Mouse (Mus musculus) heart, adult 2 months (tissue): Measurements from ENCODE around the gene Tnfrsf21. TPM values are rescaled to one million over a fixed set of nuclear protein-coding genes. Genes with fewer than 3 reads are reported as not detected.
A peak's percentile ranks its signal among the peaks of the same experiment; 100 is the strongest.

Experiments
- DNase-seq, 2 experiments: peaks; one replicate each; pipeline ENCODE4 v3.0.0; 2021
- H3K27ac ChIP-seq: fragments of 200-600 bp; 2 replicates; pipeline ENCODE4 v1.8.1; 2022
- H3K27me3 ChIP-seq: fragments of 200-500 bp; 2 replicates; pipeline ENCODE4 v1.6.1; 2012; ENCODE audit warnings: mild to moderate bottlenecking, low read length, inconsistent platforms, mixed read lengths; ENCODE audit not compliant: control insufficient read depth, insufficient read depth
- H3K36me3 ChIP-seq: fragments of 200-500 bp; 2 replicates; pipeline ENCODE4 v1.6.1; 2012; ENCODE audit warnings: low read length, inconsistent platforms; ENCODE audit not compliant: control insufficient read depth, insufficient read depth
- H3K4me1 ChIP-seq: fragments of 200-500 bp; 2 replicates; pipeline ENCODE4 v1.6.1; 2011; ENCODE audit warnings: low read length; ENCODE audit not compliant: control insufficient read depth, insufficient read depth
- H3K4me3 ChIP-seq: fragments of 200-600 bp; 2 replicates; pipeline ENCODE4 v1.8.1; 2022
- H3K79me2 ChIP-seq: fragments of 200-500 bp; replicated peaks from 2 replicates; pipeline ENCODE4 v1.6.1; 2012; ENCODE audit warnings: mild to moderate bottlenecking, inconsistent platforms, low read length, moderate library complexity, mixed read lengths; ENCODE audit not compliant: control insufficient read depth, insufficient read depth
- H3K9ac ChIP-seq: fragments of 200-500 bp; 2 replicates; pipeline ENCODE4 v1.6.1; 2012; ENCODE audit warnings: low read depth, mild to moderate bottlenecking, control low read depth, inconsistent platforms, low read length, mixed read lengths
- CTCF ChIP-seq: fragments of 200-600 bp; IDR thresholded peaks from 2 replicates; pipeline ENCODE4 v1.8.1; 2022; ENCODE audit warnings: antibody characterized with exemption, mild to moderate bottlenecking, moderate library complexity
- EP300 ChIP-seq: fragments of 200-500 bp; IDR thresholded peaks from 2 replicates; pipeline ENCODE4 v1.6.1; 2011; ENCODE audit warnings: low read depth, low read length, control low read depth; ENCODE audit not compliant: insufficient read depth
- POLR2A ChIP-seq: fragments of 200-500 bp; IDR thresholded peaks from 2 replicates; pipeline ENCODE4 v1.6.1; 2011; ENCODE audit warnings: mild to moderate bottlenecking, low read depth, low read length, control low read depth; ENCODE audit not compliant: insufficient read depth
- WGBS: fragments of 180-500 bp; shearing (Covaris S2); methylation state at CpG from one replicate; pipeline ENCODE4 v1.1.7; 2018; 5-methylcytosine and 5-hydroxymethylcytosine counted together
- intact Hi-C: fragments of 180-260 bp; cut with DNase I; formaldehyde crosslinking; loops from one replicate; pipeline ENCODE4 v1.15.1; 2025
- polyA plus RNA-seq: library from polyadenylated mRNA; depleted of rRNA; stranded (reverse); fragments of >200 nt; gene quantifications from 2 replicates; pipeline ENCODE4 v1.2.3, GENCODE M21; 2012
- total RNA-seq, 2 experiments: library from RNA; stranded (reverse); gene quantifications; 2 replicates each; pipeline ENCODE4 v1.2.3; 2021

Gene Tnfrsf21
- total and polyA plus RNA-seq, 3 experiments = 9.2 to 14.6 (median 14.2) TPM

DNA sequence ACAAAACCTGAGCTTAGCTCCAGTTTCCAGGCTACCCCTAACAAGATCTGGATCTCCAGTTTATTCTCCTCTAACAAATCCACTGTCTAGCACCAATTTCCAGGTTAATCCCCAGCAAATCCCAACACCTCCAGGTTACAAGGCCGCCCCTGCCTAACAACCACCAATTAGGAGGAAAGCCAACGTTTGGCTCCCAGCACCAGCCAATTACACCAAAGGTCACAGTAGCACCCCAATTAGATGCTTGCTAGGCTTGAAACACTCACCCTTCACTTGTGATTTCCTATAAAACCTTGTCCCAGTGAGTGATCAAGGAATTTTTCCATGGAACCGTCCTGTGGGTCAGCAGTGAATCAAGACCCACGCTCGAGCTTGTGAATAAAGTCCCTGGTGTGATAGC, 116.1 kb downstream of the Tnfrsf21 start:
- intact Hi-C loops = no loop called here
- H3K4me1 ChIP-seq = no peaks in the 10 kb centered on the region
- no peak for DNase-seq
- no peak overlapping the region for H3K27ac ChIP-seq
- no peaks in the 10 kb centered on the region for H3K27me3 ChIP-seq
- H3K36me3 ChIP-seq = no peaks in the 10 kb centered on the region
- 80% methylated on average over 5 of the region's 5 CpGs for WGBS
- no peak for TF ChIP-seq POLR2A
- TF ChIP-seq CTCF = no peak
- no peak for TF ChIP-seq EP300
- no peak overlapping the region for H3K4me3 ChIP-seq
- no peaks in the 10 kb centered on the region for H3K79me2 ChIP-seq
- H3K9ac ChIP-seq = no peak overlapping the region

DNA sequence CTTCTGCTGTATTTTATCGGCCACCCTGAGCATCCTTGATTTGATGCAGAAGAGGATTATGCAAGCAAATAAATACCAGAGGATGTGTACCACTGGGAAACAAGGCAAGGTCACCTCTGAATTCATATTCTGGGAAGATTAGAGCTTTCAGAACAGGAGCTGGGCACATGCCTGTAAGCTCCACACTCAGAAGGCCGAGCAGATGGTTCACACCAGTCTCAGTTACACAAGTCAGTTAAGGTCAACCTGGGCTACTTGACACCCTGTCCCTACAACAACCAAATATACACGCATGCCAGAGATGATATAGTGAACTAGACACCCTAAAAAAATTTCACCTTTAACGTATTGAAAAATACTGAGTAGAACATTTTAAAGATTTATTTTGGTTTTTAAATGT, 116.8 kb downstream of the Tnfrsf21 start:
- intact Hi-C loops = no loop called here
- no peak for DNase-seq
- no peak for TF ChIP-seq POLR2A
- TF ChIP-seq EP300 = no peak
- no peak for TF ChIP-seq CTCF
- no peaks in the 10 kb centered on the region for H3K4me1 ChIP-seq
- H3K27ac ChIP-seq = no peak overlapping the region
- no peaks in the 10 kb centered on the region for H3K27me3 ChIP-seq
- H3K79me2 ChIP-seq = no peaks in the 10 kb centered on the region
- no peak overlapping the region for H3K4me3 ChIP-seq
- no peaks in the 10 kb centered on the region for H3K36me3 ChIP-seq
- no peak overlapping the region for H3K9ac ChIP-seq
- WGBS = 91% methylated on average over 4 of the region's 4 CpGs

DNA sequence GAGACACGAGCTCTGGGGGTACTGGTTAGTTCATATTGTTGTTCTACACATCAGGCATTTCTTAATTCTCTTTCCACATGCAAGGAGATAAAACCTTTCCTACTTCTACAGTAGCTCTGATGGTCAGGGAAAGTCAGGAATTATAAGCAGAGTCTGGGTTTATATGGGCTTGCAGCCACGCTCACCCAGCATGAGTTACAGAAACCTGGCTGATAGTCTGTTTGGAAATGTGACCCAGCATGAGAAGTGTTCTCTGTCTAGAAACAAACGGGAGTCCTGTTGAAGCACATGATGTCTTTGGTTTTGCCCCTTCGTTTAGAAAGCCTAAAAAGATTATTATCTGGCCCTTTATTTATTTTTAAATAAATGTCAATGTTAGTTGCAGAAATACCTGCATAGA, 118.6 kb downstream of the Tnfrsf21 start:
- 62% methylated on average over 4 of the region's 4 CpGs for WGBS
- intact Hi-C loops = no loop called here

GRCm38 (mm10) chr17:43135398-43136265, 119.3 kb downstream of the Tnfrsf21 start:
- WGBS = 72% methylated on average over 7 of the region's 7 CpGs
- no peaks in the 10 kb centered on the region for H3K27me3 ChIP-seq
- H3K36me3 ChIP-seq = no peaks in the 10 kb centered on the region
- no peak overlapping the region for H3K9ac ChIP-seq
- no peaks in the 10 kb centered on the region for H3K4me1 ChIP-seq
- no peaks in the 10 kb centered on the region for H3K79me2 ChIP-seq
- no peak overlapping the region for H3K27ac ChIP-seq
- intact Hi-C loops = no loop called here
- TF ChIP-seq EP300 = no peak
- TF ChIP-seq POLR2A = no peak
- TF ChIP-seq CTCF = no peak
- no peak for DNase-seq
- no peak overlapping the region for H3K4me3 ChIP-seq

More for the DNA sequence above, 118.6 kb downstream of the Tnfrsf21 start:
- Histone ChIP-seq H3K79me2 (no peaks in the 10 kb centered on the region), H3K9ac (no peak overlapping the region), H3K27me3 (no peaks in the 10 kb centered on the region), H3K4me1 (no peaks in the 10 kb centered on the region), H3K36me3 (no peaks in the 10 kb centered on the region), H3K27ac (no peak overlapping the region), H3K4me3 (no peak overlapping the region)
- TF ChIP-seq CTCF (no peak), POLR2A (no peak), EP300 (no peak)
- DNase-seq = no peak

- no peak for DNase-seq
- TF ChIP-seq EP300 = no peak
- TF ChIP-seq CTCF = no peak
- no peak for TF ChIP-seq POLR2A
- H3K27ac ChIP-seq = no peak overlapping the region
- H3K4me1 ChIP-seq = no peaks in the 10 kb centered on the region
- 60% methylated on average over 4 of the region's 4 CpGs for WGBS
- intact Hi-C loops = no loop called here
- no peak overlapping the region for H3K4me3 ChIP-seq
- H3K36me3 ChIP-seq = no peaks in the 10 kb centered on the region
- no peaks in the 10 kb centered on the region for H3K79me2 ChIP-seq
- no peak overlapping the region for H3K9ac ChIP-seq
- no peaks in the 10 kb centered on the region for H3K27me3 ChIP-seq
Observed at GRCm38 (mm10) chr17:43136720-43137119, 120.4 kb downstream of the Tnfrsf21 start.

GRCm38 (mm10) chr17:43137838-43138237, 121.5 kb downstream of the Tnfrsf21 start:
- TF ChIP-seq CTCF = no peak
- no peak for TF ChIP-seq EP300
- TF ChIP-seq POLR2A = no peak
- DNase-seq = peak; percentile 41 to 70
- intact Hi-C loops = no loop called here

More at GRCm38 (mm10) chr17:43137838-43138237, 121.5 kb downstream of the Tnfrsf21 start:
- H3K4me3 ChIP-seq = no peak overlapping the region
- H3K27me3 ChIP-seq = no peaks in the 10 kb centered on the region
- no peaks in the 10 kb centered on the region for H3K36me3 ChIP-seq
- no peak overlapping the region for H3K27ac ChIP-seq
- WGBS = 88% methylated on average over 9 of the region's 9 CpGs
- no peak overlapping the region for H3K9ac ChIP-seq
- H3K4me1 ChIP-seq = peaks cover 2% of the 10 kb centered on the region
- no peaks in the 10 kb centered on the region for H3K79me2 ChIP-seq
